21 mouse cellular contexts compared by ENCODE assay signal in genomic region chr10:77068469-77068868, GRCm38 (mm10). TPM values are rescaled to one million over a fixed set of nuclear protein-coding genes. Genes with fewer than 3 reads are reported as not detected.
DNase-seq lines count a peak whose midpoint lies in the region; ATAC-seq and TF ChIP-seq lines count a peak whose summit lies in the region.
"Had no signal": no experiment of that assay in that cellular context is flagged by ENCODE, and none has a peak within 500 bp of the region (broad histone marks: within the 10 kb centered on the region; RNA-seq: fewer than 3 reads in every experiment).

No protein-coding gene starts in this region.

- TF ChIP-seq RAD21 in MEL (IDR thresholded peaks at IDR 0.05; ENCODE audit: low read depth, low read length), result no peak

- DNase-seq in MEL (ENCODE audit: low read depth, low spot score), result no peak
- peak; percentile 65 for DNase-seq in liver
- DNase-seq in liver, embryonic 14.5 days (ENCODE audit: low read depth in 3 of 3, low spot score in 3 of 3), result peak in 2 of 3 experiments; percentile 28 to 41
- no peak for DNase-seq in frontal cortex, adult 2 months (ENCODE audit: extremely low spot score in 1 of 2, low spot score in 1 of 2)
- DNase-seq in midbrain, embryonic 14.5 days, result no peak
- DNase-seq: adrenal gland, postnatal 14 days; B cell, adult 2 months; cerebellum, adult 2 months; cerebellum, postnatal 10 days; gastrocnemius, postnatal 14 days; heart, adult 2 months had no signal

- no peak overlapping the region for H3K4me3 ChIP-seq in MEL (ENCODE audit: control insufficient read depth in 1 of 2, insufficient read depth in 1 of 2, low read depth in 2 of 2, low read length in 2 of 2)
- no peak overlapping the region for H3K4me3 ChIP-seq in liver, embryonic 14.5 days (ENCODE audit: insufficient read depth in 1 of 2, low read depth in 2 of 2, low read length in 2 of 2)
- H3K4me3 ChIP-seq in heart, embryonic 11.5 days (ENCODE audit: low read depth, low read length), result no peak overlapping the region
- H3K4me3 ChIP-seq in midbrain, embryonic 14.5 days (replicated peaks; ENCODE audit: low read depth, low read length), result no peak overlapping the region
- H3K4me3 ChIP-seq: embryonic facial prominence, embryonic 12.5 days; forebrain, embryonic 12.5 days; heart, adult 2 months; heart, embryonic 12.5 days; hindbrain, embryonic 10.5 days had no signal

- H3K27ac ChIP-seq in MEL (ENCODE audit: control insufficient read depth, low read depth, low read length), result no peak overlapping the region
- H3K27ac ChIP-seq in liver, embryonic 14.5 days, result no peak overlapping the region; the same call in 1 of the 2 replicates
- H3K27ac ChIP-seq in heart, embryonic 11.5 days (ENCODE audit: low read depth, low read length), result no peak overlapping the region
- H3K27ac ChIP-seq in midbrain, embryonic 14.5 days (replicated peaks; ENCODE audit: low read depth, low read length), result no peak overlapping the region
- H3K27ac ChIP-seq: embryonic facial prominence, embryonic 12.5 days; forebrain, embryonic 12.5 days; heart, adult 2 months; hindbrain, embryonic 10.5 days; hindbrain, embryonic 14.5 days had no signal

- peak; percentile 81 for ATAC-seq in liver, embryonic 14.5 days (ENCODE audit: insufficient read depth)
- peak; percentile 52; the same call in 1 of the 2 replicates for ATAC-seq in megakaryocyte progenitor cell, adult 5-6 weeks (replicated peaks; ENCODE audit: poor library complexity)
- ATAC-seq in heart, embryonic 11.5 days (replicated peaks; ENCODE audit: insufficient number of reproducible peaks, low FRiP score, low TSS enrichment), result no peak
- no peak for ATAC-seq in midbrain, embryonic 14.5 days (ENCODE audit: low FRiP score, low TSS enrichment)
- ATAC-seq: CD4-positive, CD25-positive, alpha-beta regulatory T cell, adult 4 months; forebrain, embryonic 16.5 days had no signal

- H3K9me3 ChIP-seq in MEL (replicated peaks; ENCODE audit: insufficient read depth, low read length), result no peaks in the 10 kb centered on the region
- no peaks in the 10 kb centered on the region for H3K9me3 ChIP-seq in liver, embryonic 14.5 days (ENCODE audit: control insufficient read depth, low read length)
- H3K9me3 ChIP-seq in heart, embryonic 11.5 days (replicated peaks; ENCODE audit: control insufficient read depth, low read length), result no peaks in the 10 kb centered on the region
- H3K9me3 ChIP-seq in midbrain, embryonic 14.5 days (ENCODE audit: control insufficient read depth, low read length), result no peaks in the 10 kb centered on the region
- H3K9me3 ChIP-seq: embryonic facial prominence, embryonic 12.5 days; forebrain, embryonic 12.5 days; G1E; heart, embryonic 12.5 days; hindbrain, embryonic 10.5 days had no signal

- peaks cover 0 to 16% of the 10 kb centered on the region in 2 experiments; a peak in 2 of 4 replicates for H3K36me3 ChIP-seq in MEL (ENCODE audit: control insufficient read depth in 1 of 2, insufficient read depth in 2 of 2, low read length in 2 of 2)
- no peaks in the 10 kb centered on the region; the same call in 1 of the 2 replicates for H3K36me3 ChIP-seq in liver, embryonic 14.5 days (replicated peaks; ENCODE audit: control insufficient read depth, insufficient read depth, low read depth)
- peaks cover 22% of the 10 kb centered on the region; the same call in 1 of the 2 replicates for H3K36me3 ChIP-seq in heart, embryonic 11.5 days (ENCODE audit: control insufficient read depth, insufficient read depth, low read length)
- H3K36me3 ChIP-seq in midbrain, embryonic 14.5 days (ENCODE audit: control insufficient read depth, insufficient read depth, low read length), result no peaks in the 10 kb centered on the region

- H3K9ac ChIP-seq in MEL (ENCODE audit: control insufficient read depth, low read depth, low read length, poor library complexity, severe bottlenecking), result no peak overlapping the region
- peak overlapping the region; percentile 3; the same call in 1 of the 2 replicates for H3K9ac ChIP-seq in liver, embryonic 14.5 days (replicated peaks)
- no peak overlapping the region for H3K9ac ChIP-seq in heart, embryonic 11.5 days (ENCODE audit: low read depth, low read length)
- H3K9ac ChIP-seq in midbrain, embryonic 14.5 days (replicated peaks; ENCODE audit: low read length), result no peak overlapping the region
- H3K9ac ChIP-seq: embryonic facial prominence, embryonic 12.5 days; forebrain, embryonic 12.5 days; heart, embryonic 12.5 days; hindbrain, embryonic 14.5 days had no signal

- no peak for TF ChIP-seq POLR2A in MEL (IDR thresholded peaks at IDR 0.05; ENCODE audit: control insufficient read depth in 1 of 2, insufficient read depth in 1 of 2, low read depth in 1 of 2, low read length in 2 of 2, poor library complexity in 1 of 2)

- peaks cover 0 to 2% of the 10 kb centered on the region in 2 experiments; a peak in 1 of 4 replicates for H3K27me3 ChIP-seq in MEL (ENCODE audit: control insufficient read depth in 1 of 2, insufficient read depth in 2 of 2, low read length in 2 of 2)
- no peaks in the 10 kb centered on the region for H3K27me3 ChIP-seq in liver, embryonic 14.5 days (ENCODE audit: control insufficient read depth, insufficient read depth, low read length)
- H3K27me3 ChIP-seq in heart, embryonic 11.5 days (ENCODE audit: control insufficient read depth, insufficient read depth, low read length), result no peaks in the 10 kb centered on the region
- H3K27me3 ChIP-seq in midbrain, embryonic 14.5 days (ENCODE audit: control insufficient read depth, insufficient read depth, low read length), result no peaks in the 10 kb centered on the region
- H3K27me3 ChIP-seq: embryonic facial prominence, embryonic 12.5 days; forebrain, embryonic 12.5 days; heart, embryonic 12.5 days had no signal

- H3K4me2 ChIP-seq in liver, embryonic 14.5 days (ENCODE audit: low read depth), result peak overlapping the region; percentile 49
- no peak overlapping the region for H3K4me2 ChIP-seq in heart, embryonic 11.5 days
- no peak overlapping the region for H3K4me2 ChIP-seq in midbrain, embryonic 14.5 days (ENCODE audit: low read length)
- H3K4me2 ChIP-seq: embryonic facial prominence, embryonic 12.5 days; forebrain, embryonic 12.5 days; heart, embryonic 12.5 days; hindbrain, embryonic 14.5 days had no signal

- peaks cover 6 to 26% of the 10 kb centered on the region in 2 experiments for H3K4me1 ChIP-seq in MEL (ENCODE audit: control insufficient read depth in 1 of 2, insufficient read depth in 2 of 2, low read length in 2 of 2)
- peaks cover 11 to 16% of the 10 kb centered on the region in 2 experiments for H3K4me1 ChIP-seq in liver, embryonic 14.5 days (replicated peaks; ENCODE audit: control insufficient read depth in 2 of 2, insufficient read depth in 2 of 2, low read length in 1 of 2)
- no peaks in the 10 kb centered on the region for H3K4me1 ChIP-seq in heart, embryonic 11.5 days (ENCODE audit: control insufficient read depth, insufficient read depth, low read length)
- H3K4me1 ChIP-seq in midbrain, embryonic 14.5 days (ENCODE audit: control insufficient read depth, insufficient read depth, low read length), result no peaks in the 10 kb centered on the region
- H3K4me1 ChIP-seq: embryonic facial prominence, embryonic 12.5 days; forebrain, embryonic 12.5 days; heart, embryonic 12.5 days; hindbrain, embryonic 10.5 days had no signal

- no peak for TF ChIP-seq CTCF in MEL (IDR thresholded peaks at IDR 0.05 in 2 of 3, conservative IDR thresholded peaks at IDR 0.05 in 1 of 3; ENCODE audit: control insufficient read depth in 1 of 3, insufficient read depth in 1 of 3, low read depth in 2 of 3, low read length in 3 of 3, poor library complexity in 1 of 3, severe bottlenecking in 1 of 3)
- no peak for TF ChIP-seq CTCF in liver, embryonic 14.5 days (IDR thresholded peaks at IDR 0.05; ENCODE audit: low read depth)

- TF ChIP-seq EP300 in MEL (IDR thresholded peaks at IDR 0.05; ENCODE audit: low read depth in 1 of 2, low read length in 2 of 2), result peak; percentile 59 to 69
- TF ChIP-seq EP300 in liver, embryonic 14.5 days (IDR thresholded peaks at IDR 0.05; ENCODE audit: low read depth), result peak; percentile 77

- no peaks in the 10 kb centered on the region for H3K79me2 ChIP-seq in MEL (ENCODE audit: control insufficient read depth, insufficient read depth, low read length, poor library complexity)

- WGBS in liver, embryonic 14.5 days (ENCODE audit: insufficient replicate concordance), result 24% methylated on average over 7 of the region's 7 CpGs
- WGBS in heart, embryonic 11.5 days (ENCODE audit: insufficient replicate concordance), result 81% methylated on average over 7 of the region's 7 CpGs
- WGBS in midbrain, embryonic 14.5 days, result 89% methylated on average over 7 of the region's 7 CpGs

TF ChIP-seq in MEL, 35 proteins besides CTCF, POLR2A, EP300 and RAD21 (continues in another document):
- TF ChIP-seq POLR2AphosphoS2 (IDR thresholded peaks at IDR 0.05; ENCODE audit: low read length) (no peak), SMC3 (IDR thresholded peaks at IDR 0.05; ENCODE audit: low read depth, low read length) (no peak), ZMIZ1 (IDR thresholded peaks at IDR 0.05; ENCODE audit: low read depth, low read length) (no peak), MXI1 (IDR thresholded peaks at IDR 0.05; ENCODE audit: low read depth, low read length) (no peak), ELF1 (IDR thresholded peaks at IDR 0.05; ENCODE audit: low read depth, low read length) (no peak), CHD2 (IDR thresholded peaks at IDR 0.05; ENCODE audit: low read length) (no peak), MAX (IDR thresholded peaks at IDR 0.05; ENCODE audit: low read length) (no peak), CHD1 (IDR thresholded peaks at IDR 0.05; ENCODE audit: low read depth, low read length) (no peak), BHLHE40 (IDR thresholded peaks at IDR 0.05; ENCODE audit: borderline replicate concordance, low read depth, low read length) (no peak), NELFE (IDR thresholded peaks at IDR 0.05; ENCODE audit: low read depth, low read length) (no peak), MAFK (IDR thresholded peaks at IDR 0.05; ENCODE audit: borderline replicate concordance, low read depth, low read length) (no peak), USF2 (IDR thresholded peaks at IDR 0.05; ENCODE audit: borderline replicate concordance in 1 of 2, insufficient read depth in 1 of 2, low read depth in 1 of 2, low read length in 2 of 2) (no peak)

RNA-seq across cellular contexts. Expression of gene Slc19a1, which starts 36.4 kb away (rescaled TPM):
- 57.7 and 65.3 TPM in 2 replicates for total RNA-seq in MEL (2012; rRNA removed)
- 10 to 100 TPM in 1 of 2 experiments, not detected in 1; 86.4 TPM for polyA plus RNA-seq in MEL (2012; ENCODE audit: insufficient read depth in 1 of 2, insufficient read length in 2 of 2, low read depth in 1 of 2, low replicate concordance in 2 of 2, missing spikeins in 1 of 2)
- polyA plus RNA-seq in liver, embryonic 14.5 days (2012; rRNA removed), result 18.6 and 19.3 TPM in 2 replicates
- 13.6 and 19.2 TPM in 2 replicates for polyA plus RNA-seq in liver, embryonic 14.5 days (2014; fragmentation: Nextera tagmentation; extraction: Ambion mirVana)
- total RNA-seq in megakaryocyte progenitor cell, adult 5-6 weeks (2015), result 23.8 and 25.6 TPM in 2 replicates
- 22.0 and 26.9 TPM in 2 replicates for total RNA-seq in megakaryocyte progenitor cell, adult 5-6 weeks (2017)
- polyA plus RNA-seq in frontal cortex, adult 2 months (2012; rRNA removed), result 31.0 and 32.6 TPM in 2 replicates
- polyA plus RNA-seq in heart, embryonic 11.5 days (2014; fragmentation: Nextera tagmentation; extraction: Ambion mirVana), result 15.3 and 15.8 TPM in 2 replicates
- polyA plus RNA-seq in midbrain, embryonic 14.5 days (2014; fragmentation: Nextera tagmentation; extraction: Ambion mirVana), result 33.5 and 37.5 TPM in 2 replicates

Comparison
In these comparisons a context has a peak if more than half of its experiments do, and no peak if none do; other contexts are left out.
1. DNase-seq: peak in liver (single experiment) and liver, embryonic 14.5 days (2 of 3); none in MEL (single experiment), frontal cortex, adult 2 months (0 of 2) and midbrain, embryonic 14.5 days (single experiment).
2. ATAC-seq: peak in liver, embryonic 14.5 days (single experiment) and megakaryocyte progenitor cell, adult 5-6 weeks (single experiment); none in heart, embryonic 11.5 days (single experiment) and midbrain, embryonic 14.5 days (single experiment).